Mouse (Mus musculus) cerebellum, adult 11-12 months (tissue): ENCODE data around the gene Atxn7l3.

ENCODE experiments used
- DNase-seq: peaks from one replicate; pipeline ENCODE4 v3.0.0; 2022

The Atxn7l3 gene

GRCm38 (mm10) chr11:102296491-102297472, at the start of gene Atxn7l3:
Atxn7l3 (minus strand) TSS chr11:102296631.
- peak; percentile 99 for DNase-seq

GRCm38 (mm10) chr11:102344458-102344857, 48.0 kb upstream of the Atxn7l3 start:
- no peak for DNase-seq

GRCm38 (mm10) chr11:102342742-102343141, 46.3 kb upstream of the Atxn7l3 start:
- DNase-seq, result no peak

- DNase-seq, result no peak
These were observed 44.7 kb upstream of the Atxn7l3 start for GRCm38 (mm10) chr11:102341101-102341500.

GRCm38 (mm10) chr11:102339624-102340023, 43.2 kb upstream of the Atxn7l3 start:
- DNase-seq, result peak; percentile 59

- peak; percentile 84 for DNase-seq
These were observed 42.8 kb upstream of the Atxn7l3 start for GRCm38 (mm10) chr11:102339195-102339594.

GRCm38 (mm10) chr11:102338561-102338960, 42.1 kb upstream of the Atxn7l3 start:
- DNase-seq, result peak; percentile 98

- peak; percentile 27 for DNase-seq
These were observed 41.5 kb upstream of the Atxn7l3 start for GRCm38 (mm10) chr11:102337921-102338320.

- peak; percentile 10 for DNase-seq
These were observed 39.8 kb upstream of the Atxn7l3 start for GRCm38 (mm10) chr11:102336191-102336590.

- DNase-seq, result peak; percentile 27
These were observed 38.7 kb upstream of the Atxn7l3 start for GRCm38 (mm10) chr11:102334973-102335700.

GRCm38 (mm10) chr11:102334010-102334409, 37.6 kb upstream of the Atxn7l3 start:
- DNase-seq, result no peak

GRCm38 (mm10) chr11:102333061-102333460, 36.6 kb upstream of the Atxn7l3 start:
- no peak for DNase-seq

- DNase-seq, result no peak
These were observed 35.4 kb upstream of the Atxn7l3 start for GRCm38 (mm10) chr11:102331806-102332205.

- no peak for DNase-seq
These were observed 33.6 kb upstream of the Atxn7l3 start for GRCm38 (mm10) chr11:102330039-102330438.

- no peak for DNase-seq
These were observed 33.1 kb upstream of the Atxn7l3 start for GRCm38 (mm10) chr11:102329518-102329917.

- DNase-seq, result peak; percentile 31
These were observed 31.4 kb upstream of the Atxn7l3 start for GRCm38 (mm10) chr11:102327839-102328238.

- no peak for DNase-seq
These were observed 30.8 kb upstream of the Atxn7l3 start for GRCm38 (mm10) chr11:102327250-102327649.

- peak; percentile 41 for DNase-seq
These were observed 27.1 kb upstream of the Atxn7l3 start for GRCm38 (mm10) chr11:102323516-102323915.

- peak; percentile 55 for DNase-seq
These were observed 25.5 kb upstream of the Atxn7l3 start for GRCm38 (mm10) chr11:102321931-102322330.

GRCm38 (mm10) chr11:102320686-102321005, 24.2 kb upstream of the Atxn7l3 start:
- peak; percentile 84 for DNase-seq

- DNase-seq, result peak; percentile 94
These were observed 23.7 kb upstream of the Atxn7l3 start for GRCm38 (mm10) chr11:102319941-102320685.

GRCm38 (mm10) chr11:102319410-102319792, 23.0 kb upstream of the Atxn7l3 start, which contains the start of gene Ubtf:
Ubtf (minus strand) TSS chr11:102319742.
- DNase-seq, result peak; percentile 96
